Mouse (Mus musculus): Measurements from ENCODE around the gene Depdc5. TPM values are rescaled to one million over a fixed set of nuclear protein-coding genes. Genes with fewer than 3 reads are reported as not detected.

The Depdc5 gene
- polyA plus RNA-seq, 1 experiment: 15.5 TPM

GRCm38 (mm10) chr5:33003500-33003899 is 140.0 kb downstream of the Depdc5 start:
- Histone ChIP-seq H3K36me3 (ENCODE audit: control insufficient read depth, insufficient read depth) (no peaks in the 10 kb centered on the region), H3K27me3 (ENCODE audit: control insufficient read depth, insufficient read depth, insufficient read length) (no peaks in the 10 kb centered on the region), H3K4me3 (no peak overlapping the region), H3K79me2 (ENCODE audit: control insufficient read depth, insufficient read depth) (no peaks in the 10 kb centered on the region), H3ac (ENCODE audit: control insufficient read depth, insufficient read length) (no peak overlapping the region), H3K4me2 (ENCODE audit: low read depth) (no peak overlapping the region)
- TF ChIP-seq USF1 (IDR thresholded peaks at IDR 0.05; ENCODE audit: low read depth): no peak
- no peak for TF ChIP-seq REST (IDR thresholded peaks at IDR 0.05; ENCODE audit: insufficient read depth, insufficient read length)
- TF ChIP-seq MYOG (IDR thresholded peaks at IDR 0.05; ENCODE audit: control insufficient read depth in 1 of 3, insufficient read depth in 1 of 3, insufficient read length in 2 of 3, low read depth in 2 of 3): no peak
- TF ChIP-seq MAX (IDR thresholded peaks at IDR 0.05; ENCODE audit: low read depth): no peak
- no peak for TF ChIP-seq POLR2A (IDR thresholded peaks at IDR 0.05; ENCODE audit: insufficient read length, low read depth)
- no peak for TF ChIP-seq SRF (IDR thresholded peaks at IDR 0.05; ENCODE audit: control insufficient read depth, insufficient read length, low read depth)
- TF ChIP-seq TCF3 (IDR thresholded peaks at IDR 0.05; ENCODE audit: insufficient read length, low read depth): no peak
- TF ChIP-seq POLR2AphosphoS2 (IDR thresholded peaks at IDR 0.05; ENCODE audit: insufficient read length, low read depth): no peak
- TF ChIP-seq CEBPB (IDR thresholded peaks at IDR 0.05; ENCODE audit: insufficient read depth, poor library complexity, severe bottlenecking): no peak
- TF ChIP-seq E2F4 (IDR thresholded peaks at IDR 0.05; ENCODE audit: insufficient read depth): no peak
- TF ChIP-seq MYOD1 (IDR thresholded peaks at IDR 0.05; ENCODE audit: control insufficient read depth in 1 of 3, insufficient read length in 2 of 3, low read depth in 2 of 3): no peak
- TF ChIP-seq TCF12 (IDR thresholded peaks at IDR 0.05; ENCODE audit: insufficient read depth, poor library complexity, severe bottlenecking): no peak

GRCm38 (mm10) chr5:33004110-33004509 is 140.6 kb downstream of the Depdc5 start:
- H3K79me2 ChIP-seq (ENCODE audit: control insufficient read depth, insufficient read depth): no peaks in the 10 kb centered on the region
- no peaks in the 10 kb centered on the region for H3K36me3 ChIP-seq (ENCODE audit: control insufficient read depth, insufficient read depth)
- H3ac ChIP-seq (ENCODE audit: control insufficient read depth, insufficient read length): no peak overlapping the region
- no peak overlapping the region for H3K4me3 ChIP-seq
- H3K4me2 ChIP-seq (ENCODE audit: low read depth): no peak overlapping the region
- no peak for TF ChIP-seq POLR2A (IDR thresholded peaks at IDR 0.05; ENCODE audit: insufficient read length, low read depth)
- TF ChIP-seq MYOD1 (IDR thresholded peaks at IDR 0.05; ENCODE audit: control insufficient read depth in 1 of 3, insufficient read length in 2 of 3, low read depth in 2 of 3): no peak
- no peak for TF ChIP-seq MAX (IDR thresholded peaks at IDR 0.05; ENCODE audit: low read depth)
- TF ChIP-seq E2F4 (IDR thresholded peaks at IDR 0.05; ENCODE audit: insufficient read depth): no peak
- no peak for TF ChIP-seq TCF3 (IDR thresholded peaks at IDR 0.05; ENCODE audit: insufficient read length, low read depth)
- no peak for TF ChIP-seq SRF (IDR thresholded peaks at IDR 0.05; ENCODE audit: control insufficient read depth, insufficient read length, low read depth)
- TF ChIP-seq MYOG (IDR thresholded peaks at IDR 0.05; ENCODE audit: control insufficient read depth in 1 of 3, insufficient read depth in 1 of 3, insufficient read length in 2 of 3, low read depth in 2 of 3): no peak
- no peak for TF ChIP-seq POLR2AphosphoS2 (IDR thresholded peaks at IDR 0.05; ENCODE audit: insufficient read length, low read depth)
- TF ChIP-seq TCF12 (IDR thresholded peaks at IDR 0.05; ENCODE audit: insufficient read depth, poor library complexity, severe bottlenecking): no peak
- no peak for TF ChIP-seq CEBPB (IDR thresholded peaks at IDR 0.05; ENCODE audit: insufficient read depth, poor library complexity, severe bottlenecking)
- TF ChIP-seq USF1 (IDR thresholded peaks at IDR 0.05; ENCODE audit: low read depth): no peak
- no peak for TF ChIP-seq REST (IDR thresholded peaks at IDR 0.05; ENCODE audit: insufficient read depth, insufficient read length)
- peaks cover 5% of the 10 kb centered on the region for H3K27me3 ChIP-seq (ENCODE audit: control insufficient read depth, insufficient read depth, insufficient read length)

- peaks cover 5% of the 10 kb centered on the region for H3K27me3 ChIP-seq (ENCODE audit: control insufficient read depth, insufficient read depth, insufficient read length)
- no peak overlapping the region for H3K4me3 ChIP-seq
- H3K36me3 ChIP-seq (ENCODE audit: control insufficient read depth, insufficient read depth): no peaks in the 10 kb centered on the region
- no peak overlapping the region for H3K4me2 ChIP-seq (ENCODE audit: low read depth)
- H3K79me2 ChIP-seq (ENCODE audit: control insufficient read depth, insufficient read depth): no peaks in the 10 kb centered on the region
- H3ac ChIP-seq (ENCODE audit: control insufficient read depth, insufficient read length): no peak overlapping the region
- TF ChIP-seq E2F4 (IDR thresholded peaks at IDR 0.05; ENCODE audit: insufficient read depth) (no peak), POLR2AphosphoS2 (IDR thresholded peaks at IDR 0.05; ENCODE audit: insufficient read length, low read depth) (no peak), MYOG (IDR thresholded peaks at IDR 0.05; ENCODE audit: control insufficient read depth in 1 of 3, insufficient read depth in 1 of 3, insufficient read length in 2 of 3, low read depth in 2 of 3) (no peak)
Measured at GRCm38 (mm10) chr5:33005442-33006145, 142.1 kb downstream of the Depdc5 start.

GRCm38 (mm10) chr5:33006670-33007069 is 143.2 kb downstream of the Depdc5 start:
- no peak overlapping the region for H3K4me3 ChIP-seq
- H3K4me2 ChIP-seq (ENCODE audit: low read depth): no peak overlapping the region
- no peaks in the 10 kb centered on the region for H3K36me3 ChIP-seq (ENCODE audit: control insufficient read depth, insufficient read depth)
- no peaks in the 10 kb centered on the region for H3K79me2 ChIP-seq (ENCODE audit: control insufficient read depth, insufficient read depth)
- peaks cover 15% of the 10 kb centered on the region for H3K27me3 ChIP-seq (ENCODE audit: control insufficient read depth, insufficient read depth, insufficient read length)
- TF ChIP-seq CEBPB (IDR thresholded peaks at IDR 0.05; ENCODE audit: insufficient read depth, poor library complexity, severe bottlenecking) (no peak), TCF12 (IDR thresholded peaks at IDR 0.05; ENCODE audit: insufficient read depth, poor library complexity, severe bottlenecking) (no peak), MAX (IDR thresholded peaks at IDR 0.05; ENCODE audit: low read depth) (no peak), TCF3 (IDR thresholded peaks at IDR 0.05; ENCODE audit: insufficient read length, low read depth) (no peak), REST (IDR thresholded peaks at IDR 0.05; ENCODE audit: insufficient read depth, insufficient read length) (no peak), MYOD1 (IDR thresholded peaks at IDR 0.05; ENCODE audit: control insufficient read depth in 1 of 3, insufficient read length in 2 of 3, low read depth in 2 of 3) (no peak), SRF (IDR thresholded peaks at IDR 0.05; ENCODE audit: control insufficient read depth, insufficient read length, low read depth) (no peak), MYOG (IDR thresholded peaks at IDR 0.05; ENCODE audit: control insufficient read depth in 1 of 3, insufficient read depth in 1 of 3, insufficient read length in 2 of 3, low read depth in 2 of 3) (no peak)
- H3ac ChIP-seq (ENCODE audit: control insufficient read depth, insufficient read length): no peak overlapping the region

GRCm38 (mm10) chr5:33007371-33007770 is 143.9 kb downstream of the Depdc5 start:
- Histone ChIP-seq H3K4me3 (no peak overlapping the region), H3K36me3 (ENCODE audit: control insufficient read depth, insufficient read depth) (no peaks in the 10 kb centered on the region), H3K27me3 (ENCODE audit: control insufficient read depth, insufficient read depth, insufficient read length) (peaks cover 22% of the 10 kb centered on the region), H3K4me2 (ENCODE audit: low read depth) (no peak overlapping the region), H3K79me2 (ENCODE audit: control insufficient read depth, insufficient read depth) (no peaks in the 10 kb centered on the region), H3ac (ENCODE audit: control insufficient read depth, insufficient read length) (no peak overlapping the region)
- TF ChIP-seq E2F4 (IDR thresholded peaks at IDR 0.05; ENCODE audit: insufficient read depth) (no peak), SRF (IDR thresholded peaks at IDR 0.05; ENCODE audit: control insufficient read depth, insufficient read length, low read depth) (no peak), CEBPB (IDR thresholded peaks at IDR 0.05; ENCODE audit: insufficient read depth, poor library complexity, severe bottlenecking) (no peak), REST (IDR thresholded peaks at IDR 0.05; ENCODE audit: insufficient read depth, insufficient read length) (no peak), MYOG (IDR thresholded peaks at IDR 0.05; ENCODE audit: control insufficient read depth in 1 of 3, insufficient read depth in 1 of 3, insufficient read length in 2 of 3, low read depth in 2 of 3) (no peak), TCF3 (IDR thresholded peaks at IDR 0.05; ENCODE audit: insufficient read length, low read depth) (no peak), MAX (IDR thresholded peaks at IDR 0.05; ENCODE audit: low read depth) (no peak), TCF12 (IDR thresholded peaks at IDR 0.05; ENCODE audit: insufficient read depth, poor library complexity, severe bottlenecking) (no peak), POLR2AphosphoS2 (IDR thresholded peaks at IDR 0.05; ENCODE audit: insufficient read length, low read depth) (no peak), USF1 (IDR thresholded peaks at IDR 0.05; ENCODE audit: low read depth) (no peak), MYOD1 (IDR thresholded peaks at IDR 0.05; ENCODE audit: control insufficient read depth in 1 of 3, insufficient read length in 2 of 3, low read depth in 2 of 3) (no peak), POLR2A (IDR thresholded peaks at IDR 0.05; ENCODE audit: insufficient read length, low read depth) (no peak)

All from myocyte (in vitro differentiated cells).